Comparison of ENCODE assay signal across 11 mouse cellular contexts in the genomic region with DNA sequence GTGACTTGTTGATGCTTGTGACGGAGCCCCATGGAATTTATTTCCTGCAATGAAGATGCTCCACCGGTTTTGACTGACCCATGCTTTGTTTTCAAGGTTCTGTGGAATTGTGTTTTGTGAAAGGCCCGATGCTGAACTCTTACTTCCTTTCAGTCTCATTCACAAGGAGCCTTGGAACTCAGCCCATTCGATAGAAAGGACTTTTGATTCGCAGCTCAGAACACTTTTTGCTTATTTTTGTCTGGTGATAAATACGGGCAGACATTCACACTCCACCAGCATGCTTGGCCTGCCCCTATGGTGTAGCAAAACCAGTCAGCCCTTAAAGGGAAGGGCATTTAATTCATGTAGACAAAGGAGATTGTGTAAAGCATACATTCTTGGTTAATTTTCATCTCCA. TPM values are rescaled to one million over a fixed set of nuclear protein-coding genes. Genes with fewer than 3 reads are reported as not detected.
A peak's percentile ranks its signal among the peaks of the same experiment; 100 is the strongest.
DNase-seq lines count a peak whose midpoint lies in the region; ATAC-seq and TF ChIP-seq lines count a peak whose summit lies in the region.
"Had no signal": no experiment of that assay in that cellular context is flagged by ENCODE, and none has a peak within 500 bp of the region (broad histone marks: within the 10 kb centered on the region; RNA-seq: fewer than 3 reads in every experiment).

No protein-coding gene starts in this region.

- no peaks in the 10 kb centered on the region for H3K36me3 ChIP-seq in kidney, embryonic 15.5 days
- H3K36me3 ChIP-seq in testis, adult 2 months (ENCODE audit: control insufficient read depth, insufficient read depth, low read length), result no peaks in the 10 kb centered on the region
- H3K36me3 ChIP-seq: embryonic facial prominence, embryonic 12.5 days had no signal

- WGBS in kidney, embryonic 15.5 days, result 49% methylated on average over 6 of the region's 6 CpGs

- no peak overlapping the region for H3K9ac ChIP-seq in kidney, embryonic 15.5 days
- H3K9ac ChIP-seq: embryonic facial prominence, embryonic 12.5 days had no signal

- TF ChIP-seq CTCF in testis, adult 2 months (IDR thresholded peaks at IDR 0.05; ENCODE audit: control insufficient read depth, insufficient read depth, insufficient replicate concordance, low read depth, low read length), result no peak

- no peaks in the 10 kb centered on the region for H3K9me3 ChIP-seq in kidney, embryonic 15.5 days (replicated peaks)
- H3K9me3 ChIP-seq: embryonic facial prominence, embryonic 12.5 days had no signal

- no peaks in the 10 kb centered on the region for H3K27me3 ChIP-seq in kidney, embryonic 15.5 days
- no peaks in the 10 kb centered on the region for H3K27me3 ChIP-seq in testis, adult 2 months (ENCODE audit: control insufficient read depth, insufficient read depth, low read length)
- H3K27me3 ChIP-seq: embryonic facial prominence, embryonic 12.5 days had no signal

- peak overlapping the region; percentile 52; the same call in 1 of the 2 replicates for H3K27ac ChIP-seq in kidney, embryonic 15.5 days
- peak overlapping the region; percentile 13; the same call in 1 of the 2 replicates for H3K27ac ChIP-seq in testis, adult 2 months (ENCODE audit: control insufficient read depth, insufficient read depth, low read depth, low read length)
- H3K27ac ChIP-seq: embryonic facial prominence, embryonic 12.5 days had no signal

- no peak overlapping the region for H3K4me3 ChIP-seq in kidney, embryonic 15.5 days (replicated peaks)
- no peak overlapping the region for H3K4me3 ChIP-seq in testis, adult 2 months (ENCODE audit: control insufficient read depth, low read depth, low read length)
- H3K4me3 ChIP-seq: embryonic facial prominence, embryonic 12.5 days had no signal

- TF ChIP-seq POLR2A in testis, adult 2 months (IDR thresholded peaks at IDR 0.05; ENCODE audit: control insufficient read depth, low read depth, low read length), result no peak

- H3K4me1 ChIP-seq in kidney, embryonic 15.5 days, result peaks cover 19% of the 10 kb centered on the region
- no peaks in the 10 kb centered on the region for H3K4me1 ChIP-seq in testis, adult 2 months (ENCODE audit: control insufficient read depth, insufficient read depth, low read length)
- H3K4me1 ChIP-seq: embryonic facial prominence, embryonic 12.5 days had no signal

- ATAC-seq in kidney, embryonic 15.5 days (replicated peaks; ENCODE audit: low FRiP score), result no peak

- DNase-seq in kidney, postnatal 4 days, result no peak
- no peak for DNase-seq in testis, postnatal 10 days (ENCODE audit: low spot score)
- peak; percentile 24 for DNase-seq in heart, postnatal 4 days
- DNase-seq in cerebellum, postnatal 25 days, result no peak
- no peak for DNase-seq in thymus, postnatal 0 days (ENCODE audit: low spot score)
- DNase-seq in urinary bladder, adult 2 months (ENCODE audit: low spot score), result no peak
- DNase-seq: right cerebral cortex, adult 18-20 months; thymus, postnatal 25 days had no signal

- H3K4me2 ChIP-seq in kidney, embryonic 15.5 days, result no peak overlapping the region
- H3K4me2 ChIP-seq: embryonic facial prominence, embryonic 12.5 days had no signal

RNA-seq across cellular contexts. Expression of gene Fam198b, which starts 19.5 kb away (rescaled TPM):
- polyA plus RNA-seq in kidney, embryonic 15.5 days (2015; fragmentation: Nextera tagmentation; extraction: Ambion mirVana), result 13.4 and 14.7 TPM in 2 replicates
- polyA plus RNA-seq in testis, adult 2 months (2012; rRNA removed), result 3.7 and 4.0 TPM in 2 replicates
- total RNA-seq in heart, postnatal 4 days (2021), result 100 to 1,000 TPM; 116 to 133 TPM
- polyA plus RNA-seq in thymus, postnatal 0 days (2015; fragmentation: Nextera tagmentation; extraction: Ambion mirVana), result 2.4 and 3.2 TPM in 2 replicates
- polyA plus RNA-seq in urinary bladder, adult 2 months (2012; rRNA removed), result 13.7 and 15.5 TPM in 2 replicates

RNA-seq across cellular contexts. Expression of gene Tmem144, which starts 51.2 kb away (rescaled TPM):
- 5.1 and 6.3 TPM in 2 replicates for polyA plus RNA-seq in kidney, embryonic 15.5 days (2015; fragmentation: Nextera tagmentation; extraction: Ambion mirVana)
- 463 and 494 TPM in 2 replicates for polyA plus RNA-seq in testis, adult 2 months (2012; rRNA removed)
- total RNA-seq in heart, postnatal 4 days (2021), result 10 to 100 TPM; 10.4 to 10.6 TPM
- polyA plus RNA-seq in thymus, postnatal 0 days (2015; fragmentation: Nextera tagmentation; extraction: Ambion mirVana), result 1.6 TPM in 2 replicates
- polyA plus RNA-seq in urinary bladder, adult 2 months (2012; rRNA removed), result 0.32 and 0.50 TPM in 2 replicates

Comparison
In these comparisons a context has a peak if more than half of its experiments do, and no peak if none do; other contexts are left out.
1. RNA of gene Tmem144, which starts 51.2 kb away (polyA plus RNA-seq): 463 to 494 TPM in testis, adult 2 months; 5.1 to 6.3 TPM in kidney, embryonic 15.5 days, 1.6 TPM in thymus, postnatal 0 days and 0.32 to 0.50 TPM in urinary bladder, adult 2 months; every median in the first group is over 10 times any median in the second.